Mouse (Mus musculus) embryonic fibroblast, embryonic 13.5 days (primary cell): ENCODE measurements at regions not wholly inside any gene's neighbourhood (a gene's known extent, or its start where the extent isn't known, plus 50 kb on each side); places are given as distances from the start of the nearest gene placed in this dataset.

ENCODE experiments used
- CTCF ChIP-seq: IDR thresholded peaks from 2 replicates; pipeline ENCODE4 v1.5.1; 2011; ENCODE audit warnings: mild to moderate bottlenecking, control low read depth, low read length, moderate library complexity, borderline replicate concordance; ENCODE audit not compliant: insufficient read depth
- POLR2A ChIP-seq: IDR thresholded peaks from 2 replicates; pipeline ENCODE4 v1.6.1; 2011; ENCODE audit warnings: low read depth, mild to moderate bottlenecking, control low read depth, low read length, moderate library complexity

DNA sequence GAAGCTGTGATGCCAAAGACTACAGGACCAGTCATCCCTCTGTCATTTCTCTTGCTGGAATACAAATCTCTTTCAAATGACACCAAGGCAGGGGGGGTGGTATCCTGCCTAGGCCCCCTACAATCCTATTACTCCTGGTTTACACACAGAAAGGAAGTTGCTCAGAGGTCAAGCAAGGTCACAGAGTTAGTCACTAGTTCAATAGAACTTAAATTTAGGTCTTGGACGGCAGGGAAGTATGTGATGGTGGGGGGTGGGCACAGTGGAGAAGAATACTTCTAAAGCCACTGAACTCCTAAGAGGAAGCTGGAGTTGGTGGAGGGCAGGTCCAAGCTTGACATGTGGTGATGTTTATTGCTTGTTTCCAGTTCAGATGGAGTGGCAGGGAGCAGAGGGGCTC is 134.4 kb downstream of the Plpp3 start:
- TF ChIP-seq CTCF (no peak), POLR2A (no peak)
